Mouse (Mus musculus) midbrain, embryonic 14.5 days (tissue): ENCODE data around the gene Dlg1. TPM values are rescaled to one million over a fixed set of nuclear protein-coding genes. Genes with fewer than 3 reads are reported as not detected.

Source experiments
- ATAC-seq: fragments of 200-750 bp; cut with Nextera tagmentation; 2 replicates; pipeline ENCODE4 v1.8.0; 2017; ENCODE audit warnings: moderate number of reproducible peaks, moderate library complexity; ENCODE audit not compliant: low FRiP score, low TSS enrichment
- DNase-seq: peaks from one replicate; pipeline ENCODE4 v3.0.0-alpha.2; 2015
- H3K27ac ChIP-seq: fragments of 300-500 bp; sonication (generic); replicated peaks from 2 replicates; pipeline ENCODE4 v1.5.1; 2014; ENCODE audit warnings: mild to moderate bottlenecking, low read depth, low read length, moderate library complexity
- H3K27me3 ChIP-seq: fragments of 300-500 bp; sonication (generic); 2 replicates; pipeline ENCODE4 v1.6.1; 2014; ENCODE audit warnings: low read length, control low read depth, mixed read lengths; ENCODE audit not compliant: control insufficient read depth, insufficient read depth
- H3K36me3 ChIP-seq: fragments of 300-500 bp; sonication (generic); 2 replicates; pipeline ENCODE4 v1.6.1; 2014; ENCODE audit warnings: low read length, control low read depth; ENCODE audit not compliant: control insufficient read depth, insufficient read depth
- H3K4me1 ChIP-seq: fragments of 300-500 bp; sonication (generic); 2 replicates; pipeline ENCODE4 v1.6.1; 2014; ENCODE audit warnings: mild to moderate bottlenecking, antibody characterized with exemption, low read length, control low read depth; ENCODE audit not compliant: control insufficient read depth, insufficient read depth
- H3K4me2 ChIP-seq: fragments of 300-500 bp; sonication (generic); 2 replicates; pipeline ENCODE4 v1.6.1; 2014; ENCODE audit warnings: mild to moderate bottlenecking, low read length, moderate library complexity
- H3K4me3 ChIP-seq: fragments of 300-500 bp; sonication (generic); replicated peaks from 2 replicates; pipeline ENCODE4 v1.5.1; 2014; ENCODE audit warnings: low read depth, low read length
- H3K9ac ChIP-seq: fragments of 300-500 bp; sonication (generic); replicated peaks from 2 replicates; pipeline ENCODE4 v1.6.1; 2014; ENCODE audit warnings: mild to moderate bottlenecking, low read length, moderate library complexity
- H3K9me3 ChIP-seq: fragments of 300-500 bp; sonication (generic); 2 replicates; pipeline ENCODE4 v1.6.1; 2016; ENCODE audit warnings: low read length, control low read depth, mixed read lengths; ENCODE audit not compliant: control insufficient read depth
- WGBS: fragments of 180-500 bp; shearing (Covaris S2); extraction: QIAGEN DNeasy Blood & Tissue Kit; methylation state at CpG from one replicate; pipeline ENCODE4 v1.1.7; 2014; 5-methylcytosine and 5-hydroxymethylcytosine counted together
- polyA plus RNA-seq: library from polyadenylated mRNA; unstranded; fragments of >200 nt; fragmentation: Nextera tagmentation; extraction: Ambion mirVana; gene quantifications from 2 replicates; pipeline ENCODE4 v1.2.1, GENCODE M21; 2014

The Dlg1 gene
- polyA plus RNA-seq, 1 experiment from 2014 or later, result 13.2 TPM

- Histone ChIP-seq H3K36me3 (no peaks in the 10 kb centered on the region), H3K4me3 (no peak overlapping the region), H3K9ac (no peak overlapping the region), H3K9me3 (no peaks in the 10 kb centered on the region), H3K4me2 (no peak overlapping the region), H3K27ac (no peak overlapping the region), H3K4me1 (no peaks in the 10 kb centered on the region), H3K27me3 (no peaks in the 10 kb centered on the region)
- ATAC-seq (no peak), DNase-seq (no peak)
- WGBS, result 83% methylated on average over 1 of the region's 1 CpGs
These were observed 94.4 kb downstream of the Dlg1 start for GRCm38 (mm10) chr16:31757606-31758005.

- no peaks in the 10 kb centered on the region for H3K27me3 ChIP-seq
- no peak overlapping the region for H3K4me3 ChIP-seq
- 75% methylated on average over 6 of the region's 6 CpGs for WGBS
- no peaks in the 10 kb centered on the region for H3K9me3 ChIP-seq
- H3K9ac ChIP-seq, result no peak overlapping the region
- H3K4me2 ChIP-seq, result no peak overlapping the region
- H3K4me1 ChIP-seq, result no peaks in the 10 kb centered on the region
- no peak overlapping the region for H3K27ac ChIP-seq
- DNase-seq, result no peak
- H3K36me3 ChIP-seq, result no peaks in the 10 kb centered on the region
- ATAC-seq, result no peak
These were observed 96.2 kb downstream of the Dlg1 start for GRCm38 (mm10) chr16:31759416-31759815.

- H3K4me3 ChIP-seq, result no peak overlapping the region
- ATAC-seq, result no peak
- H3K9me3 ChIP-seq, result no peaks in the 10 kb centered on the region
- H3K27me3 ChIP-seq, result no peaks in the 10 kb centered on the region
- no peaks in the 10 kb centered on the region for H3K36me3 ChIP-seq
- H3K4me1 ChIP-seq, result no peaks in the 10 kb centered on the region
- H3K9ac ChIP-seq, result no peak overlapping the region
- DNase-seq, result peak; percentile 47
- WGBS, result 77% methylated on average over 6 of the region's 6 CpGs
- H3K4me2 ChIP-seq, result no peak overlapping the region
- H3K27ac ChIP-seq, result peak overlapping the region; percentile 73
These were observed 103.1 kb downstream of the Dlg1 start for GRCm38 (mm10) chr16:31766298-31766697.

GRCm38 (mm10) chr16:31766715-31767114, 103.5 kb downstream of the Dlg1 start:
- ATAC-seq (peak; percentile 77), DNase-seq (peak; percentile 86)
- Histone ChIP-seq H3K4me1 (no peaks in the 10 kb centered on the region), H3K9ac (no peak overlapping the region), H3K9me3 (no peaks in the 10 kb centered on the region), H3K36me3 (no peaks in the 10 kb centered on the region), H3K4me2 (no peak overlapping the region), H3K27me3 (no peaks in the 10 kb centered on the region), H3K27ac (no peak overlapping the region; the same call in 1 of the 2 replicates), H3K4me3 (no peak overlapping the region)
- WGBS, result 18% methylated on average over 3 of the region's 3 CpGs

GRCm38 (mm10) chr16:31775924-31776323, 112.7 kb downstream of the Dlg1 start:
- Histone ChIP-seq H3K9ac (no peak overlapping the region), H3K27me3 (no peaks in the 10 kb centered on the region), H3K36me3 (no peaks in the 10 kb centered on the region), H3K27ac (no peak overlapping the region), H3K4me1 (no peaks in the 10 kb centered on the region), H3K9me3 (no peaks in the 10 kb centered on the region), H3K4me3 (no peak overlapping the region), H3K4me2 (no peak overlapping the region)
- ATAC-seq (no peak), DNase-seq (no peak)
- 84% methylated on average over 10 of the region's 10 CpGs for WGBS

- Histone ChIP-seq H3K27me3 (no peaks in the 10 kb centered on the region), H3K9ac (no peak overlapping the region), H3K4me1 (no peaks in the 10 kb centered on the region), H3K4me3 (no peak overlapping the region), H3K4me2 (no peak overlapping the region), H3K36me3 (no peaks in the 10 kb centered on the region), H3K27ac (no peak overlapping the region), H3K9me3 (no peaks in the 10 kb centered on the region)
- ATAC-seq (no peak), DNase-seq (peak; percentile 32)
- 58% methylated on average over 6 of the region's 6 CpGs for whole genome bisulfite sequencing
These were observed 117.8 kb downstream of the Dlg1 start for GRCm38 (mm10) chr16:31781015-31781414.

GRCm38 (mm10) chr16:31790056-31790455, 126.8 kb downstream of the Dlg1 start:
- Histone ChIP-seq H3K4me3 (no peak overlapping the region), H3K4me1 (no peaks in the 10 kb centered on the region), H3K27me3 (no peaks in the 10 kb centered on the region), H3K27ac (no peak overlapping the region), H3K9ac (no peak overlapping the region), H3K9me3 (no peaks in the 10 kb centered on the region), H3K4me2 (no peak overlapping the region), H3K36me3 (peaks cover 11% of the 10 kb centered on the region; the same call in 1 of the 2 replicates)
- DNase-seq (no peak), ATAC-seq (no peak)
- WGBS, result 94% methylated on average over 9 of the region's 9 CpGs

GRCm38 (mm10) chr16:31803644-31804043, 140.4 kb downstream of the Dlg1 start:
- Histone ChIP-seq H3K27me3 (no peaks in the 10 kb centered on the region), H3K4me2 (no peak overlapping the region), H3K9ac (no peak overlapping the region), H3K9me3 (no peaks in the 10 kb centered on the region), H3K36me3 (peaks cover 20% of the 10 kb centered on the region), H3K4me3 (no peak overlapping the region), H3K27ac (no peak overlapping the region), H3K4me1 (no peaks in the 10 kb centered on the region)
- ATAC-seq (no peak), DNase-seq (no peak)
- 95% methylated on average over 3 of the region's 3 CpGs for WGBS

- no peak overlapping the region for H3K9ac ChIP-seq
- H3K4me3 ChIP-seq, result no peak overlapping the region
- ATAC-seq (no peak), DNase-seq (peak; percentile 27)
- H3K36me3 ChIP-seq, result no peaks in the 10 kb centered on the region
- no peaks in the 10 kb centered on the region for H3K4me1 ChIP-seq
- WGBS, result 17% methylated on average over 4 of the region's 4 CpGs
- no peak overlapping the region for H3K27ac ChIP-seq
- H3K9me3 ChIP-seq, result no peaks in the 10 kb centered on the region
- H3K27me3 ChIP-seq, result no peaks in the 10 kb centered on the region
- no peak overlapping the region for H3K4me2 ChIP-seq
These were observed 162.8 kb downstream of the Dlg1 start for GRCm38 (mm10) chr16:31826049-31826448.
